Mouse (Mus musculus): ENCODE measurements around the gene Morf4l1.
"Not testable (repeated sequence)": the region's sequence is repeated elsewhere in the genome, so short reads cannot be mapped to it uniquely, and the experiment has no call there.

Gene Morf4l1

DNA sequence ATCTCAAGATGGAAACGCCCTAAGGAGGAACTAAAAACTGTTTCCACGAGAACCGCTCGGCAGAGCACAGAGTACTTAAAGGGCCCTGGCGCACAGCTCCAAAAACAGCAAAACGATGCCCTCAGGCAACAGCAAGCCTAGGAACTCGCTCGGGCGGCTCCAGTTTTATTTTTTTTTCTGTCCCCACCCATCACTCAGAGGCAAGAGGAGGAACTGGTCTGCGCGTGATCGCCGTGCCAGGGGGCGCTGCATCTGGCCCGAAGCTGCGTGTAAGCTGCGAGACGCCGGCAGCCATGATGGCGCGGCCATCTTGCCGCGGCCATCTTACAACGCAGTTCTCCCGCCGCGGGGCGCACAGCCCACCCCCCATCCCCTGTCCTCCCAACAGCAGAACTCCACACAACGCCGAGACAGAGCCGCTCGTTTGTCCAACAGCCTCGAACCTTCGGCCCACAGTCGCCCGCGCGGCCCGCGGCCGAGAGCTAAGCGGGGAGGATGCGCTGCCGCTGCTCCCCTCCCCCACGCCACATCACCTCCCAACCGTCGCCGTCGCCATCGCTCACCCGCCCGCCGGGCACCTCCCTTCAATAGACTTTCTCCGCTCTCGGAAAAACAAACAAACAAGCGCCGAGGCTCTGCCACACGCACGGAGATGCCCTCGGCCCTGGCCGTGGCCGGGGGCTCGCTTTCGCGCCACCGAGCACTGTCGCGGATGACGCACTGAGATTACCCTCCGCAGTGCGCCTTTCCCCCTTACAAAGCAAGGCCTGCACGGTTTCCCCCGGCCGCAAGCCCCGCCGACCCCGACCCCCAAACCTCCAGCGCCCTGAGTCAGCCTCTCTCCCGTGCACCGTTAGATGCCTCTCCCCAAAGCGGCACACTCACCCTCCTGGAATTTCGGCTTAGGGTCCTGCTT, 665 bp downstream of the Morf4l1 start:
- no peak for DNase-seq (ENCODE audit: extremely low read depth, low read depth)

DNA sequence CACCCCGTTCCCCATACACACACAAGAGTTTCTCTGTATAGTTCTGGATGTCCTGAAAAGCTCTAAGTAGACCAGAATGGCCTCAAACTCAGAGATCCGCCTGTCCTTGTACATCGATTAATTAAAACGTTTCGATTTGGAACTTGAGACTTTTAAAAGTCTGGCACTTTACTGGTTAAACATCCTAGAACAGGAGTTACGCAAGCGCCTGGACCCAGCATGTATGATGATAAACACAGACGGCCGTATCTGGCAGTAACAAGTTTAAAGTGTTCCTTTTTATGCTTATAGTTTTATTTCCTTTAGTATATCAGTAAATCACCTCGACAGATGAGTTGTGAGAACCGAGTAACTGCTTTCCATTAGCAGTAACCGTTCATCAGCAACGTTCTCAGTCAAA, 1.4 kb downstream of the Morf4l1 start:
- no peak for DNase-seq (ENCODE audit: extremely low read depth, low read depth)

DNA sequence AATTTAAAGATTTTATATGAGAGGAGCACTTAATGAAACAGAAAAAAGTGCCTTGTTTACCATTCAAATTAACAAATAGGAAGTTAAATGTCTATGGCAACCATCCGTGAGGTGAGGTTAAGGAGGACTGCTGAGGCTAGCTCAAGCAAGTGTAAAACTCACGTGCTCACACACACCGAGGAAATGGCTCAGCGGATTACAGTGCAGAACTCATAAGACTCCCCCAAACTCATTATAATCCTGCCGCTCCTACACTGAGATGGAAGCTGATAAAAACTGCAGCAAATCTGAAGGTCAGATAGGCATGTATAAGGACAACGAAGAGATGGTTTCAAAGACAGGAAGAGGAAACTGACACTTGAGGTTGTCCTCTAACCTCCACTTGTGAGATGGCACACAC, 5.2 kb downstream of the Morf4l1 start:
- no peak for DNase-seq (ENCODE audit: extremely low read depth, low read depth)

DNA sequence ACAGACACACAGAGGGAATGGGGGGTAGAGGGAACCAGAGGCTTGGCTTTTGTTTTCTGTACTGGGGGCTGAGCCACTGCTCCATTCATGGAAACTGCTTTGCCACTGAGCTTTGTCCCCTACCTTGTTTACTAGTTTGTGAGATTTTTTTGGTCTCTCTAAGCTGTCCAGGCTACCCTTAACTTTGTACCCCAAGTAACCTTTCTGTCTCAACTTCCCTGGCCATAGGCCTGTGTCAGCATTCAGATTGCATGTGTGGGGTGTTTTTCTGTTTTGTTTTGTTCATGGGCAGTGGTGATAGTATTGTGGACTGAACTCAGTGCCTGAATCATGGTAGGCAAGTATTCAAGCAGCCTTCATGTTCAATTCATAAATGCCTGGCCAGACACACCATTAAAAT, 6.3 kb downstream of the Morf4l1 start:
- DNase-seq (ENCODE audit: extremely low read depth, low read depth) = no peak

DNA sequence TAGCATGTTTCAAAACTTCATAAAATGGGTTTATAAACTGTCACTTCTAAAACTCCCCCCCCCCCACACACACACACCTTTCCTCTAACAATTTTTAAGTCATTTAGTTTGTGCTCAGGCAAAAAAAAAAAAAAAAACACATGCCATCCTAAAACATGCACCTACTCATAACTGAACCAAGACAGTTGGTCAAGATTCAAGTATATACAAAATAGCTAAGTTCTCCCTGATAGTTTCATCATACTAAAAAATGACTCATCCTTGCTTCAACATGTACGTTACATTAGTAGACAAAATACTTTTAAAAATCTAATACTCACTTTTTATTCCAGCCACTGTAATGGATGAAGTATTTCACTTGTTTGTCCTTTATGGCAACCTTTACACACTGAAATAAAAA, 7.7 kb downstream of the Morf4l1 start:
- no peak for DNase-seq (ENCODE audit: extremely low read depth, low read depth)

DNA sequence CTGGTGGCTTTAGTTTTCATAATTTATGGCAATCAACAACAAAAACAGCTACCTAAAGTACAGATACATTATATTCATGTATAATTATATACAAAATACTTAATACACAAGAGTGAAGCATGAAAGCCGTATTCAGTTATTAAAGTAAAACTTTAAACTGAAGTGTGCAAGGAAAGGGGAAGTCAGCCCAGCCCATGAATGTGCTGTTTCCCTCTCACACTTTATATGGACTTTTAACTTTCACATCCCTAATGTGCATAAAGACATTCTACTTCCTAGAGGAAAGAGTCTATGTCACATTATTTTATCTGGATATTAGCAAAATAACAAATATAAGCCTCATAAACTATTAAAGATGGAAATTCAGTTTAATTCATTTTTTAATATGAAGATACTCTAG, 9.1 kb downstream of the Morf4l1 start:
- no peak for DNase-seq (ENCODE audit: extremely low read depth, low read depth)

DNA sequence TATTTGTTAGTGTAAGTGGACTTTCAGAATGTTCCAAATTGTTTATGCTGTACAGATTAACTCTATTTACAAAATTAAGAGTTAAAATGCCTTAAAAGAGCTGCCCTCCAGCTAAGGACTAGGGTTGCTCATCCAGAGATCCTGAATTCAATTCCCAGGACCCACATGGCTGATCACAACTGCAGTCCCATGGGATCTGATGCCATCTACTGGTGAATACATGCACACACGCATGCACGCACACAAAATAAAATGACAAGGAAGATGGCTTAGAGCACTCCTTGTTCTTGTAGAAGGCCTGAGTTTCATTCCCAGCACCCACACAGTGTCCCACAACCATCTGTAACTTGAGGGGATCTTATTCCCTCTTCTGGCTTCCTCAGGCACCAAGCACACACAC, 13.8 kb downstream of the Morf4l1 start:
- no peak for DNase-seq (ENCODE audit: extremely low read depth, low read depth)

DNA sequence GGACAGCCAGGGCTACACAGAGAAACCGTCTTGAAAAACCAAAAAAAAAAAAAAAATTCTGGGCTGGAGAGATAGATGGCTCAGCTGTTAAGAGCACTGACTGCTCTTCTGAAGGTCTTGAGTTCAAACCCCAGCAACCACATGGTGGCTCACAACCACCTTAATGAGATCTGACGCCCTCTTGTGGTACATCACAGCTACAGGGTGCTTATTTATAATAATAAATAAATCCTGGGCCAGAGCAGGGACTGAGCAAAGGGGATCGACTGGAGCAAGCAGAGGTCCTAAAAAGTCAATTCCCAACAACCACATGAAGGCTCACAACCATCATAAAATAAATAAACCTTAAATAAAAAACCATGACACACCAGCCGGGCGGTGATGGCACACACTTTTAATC, 15.6 kb downstream of the Morf4l1 start:
- DNase-seq (ENCODE audit: extremely low read depth, low read depth) = no peak

DNA sequence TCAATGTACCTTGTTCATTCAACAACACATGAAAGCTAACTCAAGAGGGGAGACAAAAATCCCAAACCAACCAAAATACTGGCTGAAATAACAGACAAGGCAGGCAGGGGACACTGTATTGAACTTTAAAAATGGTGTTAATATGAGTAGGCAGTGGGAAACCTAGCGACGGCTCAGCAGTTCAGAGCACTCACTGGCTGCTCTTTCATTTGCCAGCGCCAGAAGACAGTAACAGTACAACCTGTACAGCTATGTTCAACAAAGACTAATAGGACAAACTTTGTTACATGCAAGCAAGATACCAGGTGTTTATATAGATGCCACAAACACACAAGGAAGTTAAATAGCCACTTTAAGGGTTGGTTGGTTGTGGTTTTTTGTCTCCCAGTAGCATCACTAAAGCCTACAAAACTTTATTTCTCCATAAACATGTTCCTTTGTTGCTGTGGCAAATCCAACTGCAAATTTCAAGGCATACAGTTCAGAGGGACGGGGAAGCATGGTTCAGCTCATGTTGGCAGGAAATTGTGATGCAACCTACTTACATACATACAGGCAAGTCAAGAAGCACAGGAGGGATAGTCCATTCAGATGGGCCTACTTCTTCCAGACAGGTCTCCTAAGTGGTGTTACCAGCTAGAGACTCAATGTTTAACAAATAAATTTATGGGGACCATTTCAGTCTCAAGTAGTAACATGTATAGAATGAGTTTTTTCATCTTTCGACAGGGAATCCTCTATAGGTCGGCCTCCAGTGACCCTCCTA, 25.1 kb downstream of the Morf4l1 start:
- DNase-seq (ENCODE audit: extremely low read depth, low read depth) = no peak

DNA sequence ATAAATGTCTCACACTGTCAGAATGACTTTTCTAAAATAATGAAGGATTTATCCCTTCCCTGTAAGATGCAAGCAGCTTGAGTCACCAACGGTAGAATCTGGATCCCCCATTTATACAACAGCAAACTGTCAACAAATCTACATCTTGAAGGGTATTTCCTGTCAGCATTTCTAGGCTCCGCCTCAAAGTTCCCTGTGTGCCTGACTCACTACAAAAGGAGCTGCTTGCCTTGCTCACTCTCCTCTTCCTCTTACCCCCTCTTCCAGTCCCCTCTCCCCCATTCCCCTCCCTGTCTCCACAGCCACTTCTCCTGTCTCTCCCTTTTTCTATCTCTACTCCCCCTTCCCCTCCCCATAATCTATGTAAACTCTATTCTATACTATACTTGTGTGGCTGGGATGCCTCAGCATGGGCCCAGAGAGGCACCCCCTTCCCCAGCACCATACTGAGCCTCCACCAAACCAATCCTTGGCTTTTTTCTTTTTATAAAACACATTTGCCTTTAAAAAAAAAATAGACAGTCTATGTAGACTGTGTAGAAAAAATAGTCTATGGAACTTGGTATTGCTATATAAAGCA, 26.6 kb downstream of the Morf4l1 start:
- DNase-seq (ENCODE audit: extremely low read depth, low read depth) = no peak

DNA sequence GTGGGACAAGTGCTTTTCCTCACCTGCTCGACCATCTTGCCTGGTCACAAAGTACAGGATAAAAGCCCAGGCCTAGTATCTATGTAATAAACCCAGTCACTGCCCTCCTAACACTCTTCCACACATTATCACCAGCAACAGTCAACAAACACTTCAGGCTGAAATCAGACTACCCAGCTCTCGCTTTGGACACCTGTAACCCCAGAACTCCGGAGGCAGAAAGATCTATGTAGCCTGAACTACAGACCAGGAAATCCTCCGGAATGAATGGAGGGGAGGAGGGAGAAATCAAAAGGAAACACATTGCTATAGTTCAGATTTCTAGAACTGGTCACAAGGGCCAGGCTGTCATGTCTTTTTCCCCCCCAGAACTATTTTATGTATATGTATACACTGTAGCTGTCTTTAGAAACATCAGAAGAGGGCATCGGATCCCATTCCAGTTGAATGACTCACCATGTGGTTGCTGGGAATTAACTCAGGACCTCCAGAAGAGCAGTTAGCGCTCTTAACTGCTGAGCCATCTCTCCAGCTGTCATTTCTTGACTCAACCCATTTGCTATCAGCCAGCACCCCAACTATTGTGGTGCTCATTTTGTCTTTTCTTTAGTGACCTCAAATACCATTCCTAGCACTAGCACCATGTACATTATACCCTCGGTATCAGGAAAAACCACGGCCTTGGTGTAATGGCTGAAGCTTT, 29.7 kb downstream of the Morf4l1 start:
- no peak for DNase-seq (ENCODE audit: extremely low read depth, low read depth)

DNA sequence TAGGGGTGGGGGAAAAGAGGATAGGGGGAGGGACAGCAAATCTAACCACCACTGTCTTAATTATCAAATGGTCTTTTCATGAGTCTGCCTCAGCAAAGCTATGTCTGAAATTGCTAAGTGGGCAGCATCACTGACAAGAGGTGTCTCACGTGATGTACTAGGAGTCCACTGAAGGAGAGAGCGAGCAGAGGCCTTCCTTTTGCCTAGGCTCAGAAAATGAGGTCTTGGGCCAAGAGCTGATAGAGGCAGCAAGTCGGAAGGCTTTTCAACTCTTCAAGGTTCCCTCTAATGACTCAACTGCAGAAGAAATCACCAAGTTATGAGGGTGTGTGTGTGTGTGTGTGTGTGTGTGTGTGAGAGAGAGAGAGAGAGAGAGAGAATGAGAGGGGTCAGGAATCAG, 30.4 kb downstream of the Morf4l1 start:
- DNase-seq (ENCODE audit: extremely low read depth, low read depth) = no peak

DNA sequence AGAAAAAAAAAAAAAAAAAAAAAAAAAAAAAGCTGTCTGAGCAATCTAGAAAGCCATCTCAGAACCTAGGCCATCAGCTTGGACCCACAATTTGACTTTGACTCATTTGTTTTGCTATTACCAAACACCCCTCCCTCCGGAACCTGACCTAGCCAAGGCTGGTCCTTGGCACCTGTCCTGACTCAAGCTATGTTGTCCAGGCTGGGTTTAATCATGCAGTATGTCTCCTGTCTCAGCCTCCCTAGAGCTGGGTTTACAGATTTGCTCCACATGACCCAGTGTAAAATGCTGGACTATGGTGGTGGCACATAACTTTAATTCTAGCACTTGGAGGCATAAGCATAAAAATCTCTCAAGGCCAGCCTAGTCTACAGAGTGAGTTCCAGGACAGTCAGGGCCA, 31.6 kb downstream of the Morf4l1 start:
- DNase-seq (ENCODE audit: extremely low read depth, low read depth) = no peak

DNA sequence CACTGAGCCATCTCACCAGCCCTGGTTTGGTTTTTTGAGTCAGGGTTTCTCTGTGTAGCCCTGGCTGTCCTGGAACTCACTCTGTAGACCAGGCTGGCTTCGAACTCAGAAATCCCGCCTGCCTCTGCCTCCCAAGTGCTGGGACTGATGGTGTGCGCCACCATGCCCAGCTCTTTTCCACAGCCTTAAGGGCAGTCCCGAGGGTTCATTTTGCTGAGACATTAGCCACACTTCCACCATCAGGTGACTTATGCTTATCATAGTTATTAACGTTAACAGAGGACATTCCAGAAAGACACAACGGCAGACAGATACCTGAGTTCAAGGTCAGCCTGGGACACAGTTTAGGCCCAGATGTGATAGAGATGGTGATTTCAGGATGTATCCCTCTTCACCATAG, 32.6 kb downstream of the Morf4l1 start:
- DNase-seq (ENCODE audit: extremely low read depth, low read depth) = not testable (repeated sequence)

DNA sequence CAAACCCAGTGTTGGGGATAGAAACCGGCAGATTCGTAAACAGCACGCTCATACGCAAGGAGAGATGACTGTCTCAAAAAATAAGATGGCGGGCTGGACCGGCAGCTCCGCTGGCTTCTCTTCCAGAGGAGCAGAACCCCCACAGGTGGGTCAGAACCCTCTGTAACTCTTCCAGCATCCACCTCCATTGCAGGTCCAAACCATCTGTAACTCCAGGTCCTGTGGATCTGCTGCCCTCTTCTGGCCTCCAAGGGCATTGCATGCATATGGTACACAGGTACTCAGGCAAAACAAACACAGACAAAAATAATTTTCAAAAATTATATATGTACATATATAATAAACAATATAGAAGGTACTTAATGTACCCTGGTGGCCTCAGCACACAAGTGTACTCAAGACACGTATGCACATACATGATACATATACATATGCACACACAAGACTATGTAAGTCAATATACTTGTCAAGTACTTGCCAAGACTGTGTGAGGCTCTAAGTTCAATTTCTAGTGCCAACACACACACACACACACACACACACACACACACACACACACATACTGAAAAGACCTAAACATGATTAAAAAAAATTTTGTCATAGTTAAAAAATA, 37.6 kb downstream of the Morf4l1 start:
- DNase-seq (ENCODE audit: extremely low read depth, low read depth) = peak; percentile 28

DNA sequence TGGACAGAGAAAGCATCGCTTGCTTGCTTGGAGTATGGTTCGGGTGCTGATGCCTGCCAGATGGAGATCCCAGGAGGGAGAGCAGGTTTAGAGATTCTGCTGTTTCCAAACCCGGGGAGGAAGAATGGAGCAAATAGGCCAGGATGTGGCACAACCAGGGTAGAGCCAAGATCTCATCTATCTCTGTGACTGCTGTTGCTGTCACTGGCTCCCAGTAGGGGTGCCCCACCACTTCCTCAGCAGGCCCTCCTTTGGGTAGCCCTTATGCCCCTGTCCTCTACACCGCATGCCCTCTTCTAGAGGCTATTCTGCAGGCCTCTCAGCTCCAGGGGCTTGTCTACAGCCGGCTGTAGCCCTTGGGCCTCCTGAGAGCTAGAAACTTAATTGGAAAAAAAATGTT, 38.4 kb downstream of the Morf4l1 start:
- DNase-seq (ENCODE audit: extremely low read depth, low read depth) = no peak

DNA sequence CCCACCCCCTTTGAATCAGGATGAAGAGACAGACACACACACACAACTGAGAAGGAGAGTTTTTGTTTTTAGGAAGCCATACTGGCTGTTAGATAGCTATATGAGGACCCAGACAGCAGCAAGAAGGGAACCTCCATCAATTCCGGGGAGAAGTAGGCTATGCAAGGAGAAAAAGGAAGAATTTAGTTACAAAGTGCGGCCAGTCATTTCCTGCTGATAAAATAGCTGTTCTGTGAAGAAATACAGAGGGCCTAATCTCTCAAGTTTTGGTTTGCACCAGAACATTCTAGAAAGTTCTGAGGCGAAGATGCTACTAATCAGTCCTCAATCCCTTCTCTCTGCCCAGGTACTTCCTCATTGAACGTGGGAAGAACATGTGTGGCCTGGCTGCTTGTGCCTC, 39.2 kb downstream of the Morf4l1 start:
- peak; percentile 62 for DNase-seq (ENCODE audit: extremely low read depth, low read depth)

DNA sequence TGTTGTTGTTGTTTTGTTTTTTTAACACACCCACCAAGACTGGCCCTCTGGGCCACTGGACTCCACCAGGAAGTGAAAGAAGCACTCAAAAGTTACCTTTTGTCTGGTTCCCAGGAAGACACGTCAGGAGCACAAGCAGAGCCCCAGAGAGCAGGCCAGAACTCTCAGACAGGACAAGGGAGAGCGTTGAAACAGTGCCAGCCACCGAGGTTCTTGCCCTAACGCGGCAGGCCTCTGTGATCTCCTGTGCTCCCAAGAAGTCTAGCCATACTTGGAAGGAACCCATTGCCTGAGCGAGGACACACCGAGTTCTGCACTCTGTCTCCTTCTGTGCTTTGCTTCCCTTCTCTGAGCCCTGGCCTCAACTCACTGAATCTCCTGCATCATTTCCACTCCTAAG, 44.4 kb downstream of the Morf4l1 start:
- no peak for DNase-seq (ENCODE audit: extremely low read depth, low read depth)

DNA sequence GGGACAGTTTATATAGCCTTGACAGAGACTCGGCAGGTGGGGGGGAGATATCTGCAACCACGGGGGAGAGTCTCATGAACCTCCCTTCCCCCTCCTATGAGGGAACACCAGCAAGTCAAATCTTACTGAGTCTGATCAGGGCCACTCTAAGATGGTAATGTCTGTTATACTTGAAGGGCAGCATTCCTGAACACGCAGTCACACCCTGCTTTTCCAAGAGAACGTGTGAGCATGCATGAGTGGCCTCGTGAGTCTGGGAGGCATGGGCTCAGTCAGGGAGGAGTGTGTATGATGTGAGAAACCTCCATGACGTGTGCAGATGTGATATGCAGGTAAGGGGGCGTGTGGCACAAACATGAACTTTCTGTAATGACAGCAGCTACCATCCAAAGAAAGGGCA, 45.1 kb downstream of the Morf4l1 start:
- DNase-seq (ENCODE audit: extremely low read depth, low read depth) = no peak

DNA sequence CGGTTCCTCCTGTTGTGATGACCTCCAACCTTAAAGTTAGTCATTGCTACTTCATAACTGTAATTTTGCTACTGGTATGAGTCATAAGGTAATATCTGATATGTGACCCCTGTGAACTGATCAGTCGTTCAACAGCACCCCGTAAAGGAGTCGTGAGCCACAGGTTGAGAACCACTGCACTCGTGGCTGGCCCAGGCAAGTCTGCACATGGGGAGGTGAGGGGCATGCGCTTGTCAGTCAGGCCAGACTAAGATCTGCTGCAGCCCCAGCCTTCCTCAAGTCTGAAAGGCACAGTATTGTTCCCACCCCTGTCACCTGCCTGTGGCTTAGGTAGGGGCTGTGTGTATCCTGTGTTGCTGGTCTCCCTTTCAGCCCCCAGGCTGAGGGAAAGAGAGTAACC, 45.8 kb downstream of the Morf4l1 start:
- DNase-seq (ENCODE audit: extremely low read depth, low read depth) = no peak

DNA sequence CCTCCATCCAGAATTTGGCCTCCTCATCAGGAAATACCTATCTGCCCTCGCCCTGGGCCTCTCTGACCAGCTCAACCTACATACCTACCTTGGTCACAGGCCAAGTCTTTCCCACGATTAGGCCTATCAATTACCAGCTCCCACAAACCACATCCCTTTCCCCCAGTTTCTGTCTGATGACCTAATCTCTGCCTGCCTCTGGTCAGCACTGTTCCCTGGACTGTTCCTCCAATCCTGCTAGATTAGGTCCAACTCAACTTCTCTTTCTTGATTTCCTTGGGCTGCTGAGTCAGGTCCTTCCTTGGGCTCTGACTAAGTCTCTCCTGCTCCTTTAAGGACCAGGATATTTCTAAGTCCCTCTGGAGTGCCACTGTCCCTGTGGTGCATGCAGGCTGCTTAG, 47.2 kb downstream of the Morf4l1 start:
- no peak for DNase-seq (ENCODE audit: extremely low read depth, low read depth)

All from MEL-GATA-1-ER (cell line).